ENCODE assay signal across 20 mouse cellular contexts in genomic region chr10:90584052-90584451, GRCm38 (mm10).
"Had no signal": no experiment of that assay in that cellular context is flagged by ENCODE, and none has a peak within 500 bp of the region (broad histone marks: within the 10 kb centered on the region; RNA-seq: fewer than 3 reads in every experiment).

No protein-coding gene starts in this region.

- H3K36me3 ChIP-seq: lung, embryonic 15.5 days; midbrain, embryonic 13.5 days; midbrain, embryonic 15.5 days; neural tube, embryonic 13.5 days; neural tube, embryonic 15.5 days; stomach, embryonic 15.5 days had no signal

- H3K9me3 ChIP-seq: lung, embryonic 15.5 days; midbrain, embryonic 13.5 days; midbrain, embryonic 15.5 days; neural tube, embryonic 13.5 days; neural tube, embryonic 15.5 days; stomach, embryonic 15.5 days had no signal

- H3K27me3 ChIP-seq: lung, embryonic 15.5 days; megakaryocyte, embryonic 14.5 days; midbrain, embryonic 13.5 days; midbrain, embryonic 15.5 days; neural tube, embryonic 13.5 days; neural tube, embryonic 15.5 days; stomach, embryonic 15.5 days had no signal

- DNase-seq: liver, postnatal 0 days; lung, adult 2 months; lung, postnatal 14 days; lung, postnatal 36 days; right cerebral cortex, postnatal 14 days; thymus, adult 2 months; thymus, postnatal 25 days; thymus, postnatal 4 days had no signal

- H3K27ac ChIP-seq: lung, embryonic 15.5 days; macrophage; midbrain, embryonic 13.5 days; midbrain, embryonic 15.5 days; neural tube, embryonic 13.5 days; neural tube, embryonic 15.5 days; stomach, embryonic 15.5 days; stomach, postnatal 0 days had no signal

- H3K9ac ChIP-seq: liver, postnatal 0 days; lung, embryonic 15.5 days; midbrain, embryonic 13.5 days; midbrain, embryonic 15.5 days; neural tube, embryonic 13.5 days; neural tube, embryonic 15.5 days; stomach, embryonic 15.5 days had no signal

- H3K4me3 ChIP-seq: lung, embryonic 15.5 days; megakaryocyte, embryonic 14.5 days; midbrain, embryonic 13.5 days; midbrain, embryonic 15.5 days; myocyte; neural tube, embryonic 13.5 days; neural tube, embryonic 15.5 days; stomach, embryonic 15.5 days had no signal

- H3K4me1 ChIP-seq: lung, embryonic 15.5 days; megakaryocyte, embryonic 14.5 days; midbrain, embryonic 15.5 days; neural tube, embryonic 13.5 days; neural tube, embryonic 15.5 days; stomach, embryonic 15.5 days had no signal

- ATAC-seq: liver, postnatal 0 days; lung, postnatal 0 days; midbrain, embryonic 13.5 days; midbrain, embryonic 15.5 days had no signal

- H3K4me2 ChIP-seq: lung, embryonic 15.5 days; midbrain, embryonic 11.5 days; midbrain, embryonic 13.5 days; midbrain, embryonic 15.5 days; neural tube, embryonic 13.5 days; neural tube, embryonic 15.5 days; stomach, embryonic 15.5 days had no signal
